Mouse (Mus musculus) liver, adult 2 months (tissue): Measurements from ENCODE around the gene Gm10643.

Experiments
- CTCF ChIP-seq: fragments of 200-500 bp; IDR thresholded peaks from 2 replicates; pipeline ENCODE4 v1.5.1; 2011; ENCODE audit warnings: low read depth, low read length, control low read depth
- POLR2A ChIP-seq: fragments of 200-500 bp; IDR thresholded peaks from 2 replicates; pipeline ENCODE4 v1.6.1; 2011; ENCODE audit warnings: low read length, control low read depth; ENCODE audit not compliant: insufficient read depth; ENCODE audit errors: extremely low read depth

GRCm38 (mm10) chr8:84104697-84105609 lies 40.0 kb upstream of the Gm10643 start, which contains the start of gene Dcaf15:
- no peak for TF ChIP-seq CTCF
- no peak for TF ChIP-seq POLR2A
